11 mouse cellular contexts compared by ENCODE assay signal in genomic region chr10:62862435-62862834, GRCm38 (mm10). TPM values are rescaled to one million over a fixed set of nuclear protein-coding genes. Genes with fewer than 3 reads are reported as not detected.
DNase-seq lines count a peak whose midpoint lies in the region; ATAC-seq and TF ChIP-seq lines count a peak whose summit lies in the region.
"Had no signal": no experiment of that assay in that cellular context is flagged by ENCODE, and none has a peak within 500 bp of the region (broad histone marks: within the 10 kb centered on the region; RNA-seq: fewer than 3 reads in every experiment).

No protein-coding gene starts in this region.

- no peaks in the 10 kb centered on the region for H3K79me2 ChIP-seq in heart, adult 2 months (replicated peaks; ENCODE audit: control insufficient read depth, insufficient read depth, low read length)
- no peaks in the 10 kb centered on the region for H3K79me2 ChIP-seq in MEL (ENCODE audit: control insufficient read depth, insufficient read depth, low read length, poor library complexity)

- H3K9me3 ChIP-seq in lung, postnatal 0 days (ENCODE audit: low read length), result no peaks in the 10 kb centered on the region
- no peaks in the 10 kb centered on the region for H3K9me3 ChIP-seq in MEL (replicated peaks; ENCODE audit: insufficient read depth, low read length)
- H3K9me3 ChIP-seq: neural tube, embryonic 12.5 days had no signal

- no peak for DNase-seq in heart, adult 2 months
- no peak for DNase-seq in heart, postnatal 25 days (ENCODE audit: low spot score)
- peak; percentile 35 for DNase-seq in lung, postnatal 0 days (ENCODE audit: low spot score)
- DNase-seq in lung, postnatal 14 days, result no peak
- peak; percentile 52 for DNase-seq in MEL (ENCODE audit: low read depth, low spot score)
- DNase-seq in induced T-regulatory cell, adult 2 months (ENCODE audit: low read depth), result peak; percentile 61
- DNase-seq in cerebellum, adult 9-10 months, result no peak
- DNase-seq in gastrocnemius, postnatal 36 days, result no peak

- TF ChIP-seq RAD21 in MEL (IDR thresholded peaks at IDR 0.05; ENCODE audit: low read depth, low read length), result peak; percentile 49

- H3K4me1 ChIP-seq in heart, adult 2 months (ENCODE audit: control insufficient read depth, insufficient read depth, low read length), result peaks cover 2% of the 10 kb centered on the region; the same call in 1 of the 2 replicates
- no peaks in the 10 kb centered on the region for H3K4me1 ChIP-seq in lung, postnatal 0 days (ENCODE audit: insufficient read depth, low read depth, low read length)
- H3K4me1 ChIP-seq in MEL (ENCODE audit: control insufficient read depth in 1 of 2, insufficient read depth in 2 of 2, low read length in 2 of 2), result no peaks in the 10 kb centered on the region

- no peak for TF ChIP-seq POLR2A in heart, adult 2 months (IDR thresholded peaks at IDR 0.05; ENCODE audit: insufficient read depth, low read depth, low read length)
- no peak for TF ChIP-seq POLR2A in MEL (IDR thresholded peaks at IDR 0.05; ENCODE audit: control insufficient read depth in 1 of 2, insufficient read depth in 1 of 2, low read depth in 1 of 2, low read length in 2 of 2, poor library complexity in 1 of 2)

- WGBS in heart, adult 2 months, result 94% methylated on average over 1 of the region's 1 CpGs
- WGBS in lung, postnatal 0 days, result 100% methylated on average over 1 of the region's 1 CpGs

- no peak overlapping the region for H3K9ac ChIP-seq in heart, adult 2 months (ENCODE audit: low read depth, low read length)
- H3K9ac ChIP-seq in lung, postnatal 0 days (replicated peaks; ENCODE audit: low read depth), result no peak overlapping the region
- H3K9ac ChIP-seq in MEL (ENCODE audit: control insufficient read depth, low read depth, low read length, poor library complexity, severe bottlenecking), result no peak overlapping the region
- H3K9ac ChIP-seq: hindbrain, embryonic 14.5 days; neural tube, embryonic 12.5 days had no signal

- ATAC-seq in lung, postnatal 0 days, result no peak

- no peak overlapping the region for H3K4me3 ChIP-seq in heart, adult 2 months
- no peak overlapping the region for H3K4me3 ChIP-seq in lung, postnatal 0 days (ENCODE audit: low read depth, low read length)
- H3K4me3 ChIP-seq in MEL (ENCODE audit: control insufficient read depth in 1 of 2, insufficient read depth in 1 of 2, low read depth in 2 of 2, low read length in 2 of 2), result no peak overlapping the region
- H3K4me3 ChIP-seq: limb, embryonic 10.5 days; neural tube, embryonic 12.5 days had no signal

- no peak overlapping the region for H3K27ac ChIP-seq in heart, adult 2 months
- H3K27ac ChIP-seq in lung, postnatal 0 days (ENCODE audit: low read length), result no peak overlapping the region
- no peak overlapping the region for H3K27ac ChIP-seq in MEL (ENCODE audit: control insufficient read depth, low read depth, low read length)
- H3K27ac ChIP-seq: hindbrain, embryonic 14.5 days; limb, embryonic 10.5 days; neural tube, embryonic 12.5 days had no signal

- no peaks in the 10 kb centered on the region; the same call in 1 of the 2 replicates for H3K36me3 ChIP-seq in heart, adult 2 months (ENCODE audit: control insufficient read depth, insufficient read depth, low read length)
- H3K36me3 ChIP-seq in lung, postnatal 0 days (ENCODE audit: insufficient read depth, low read length), result no peaks in the 10 kb centered on the region
- H3K36me3 ChIP-seq in MEL (ENCODE audit: control insufficient read depth in 1 of 2, insufficient read depth in 2 of 2, low read length in 2 of 2), result no peaks in the 10 kb centered on the region

- no peaks in the 10 kb centered on the region for H3K27me3 ChIP-seq in heart, adult 2 months (ENCODE audit: control insufficient read depth, insufficient read depth, low read length)
- no peaks in the 10 kb centered on the region for H3K27me3 ChIP-seq in lung, postnatal 0 days (replicated peaks; ENCODE audit: insufficient read depth, low read length)
- peaks cover 2 to 3% of the 10 kb centered on the region in 2 experiments; a peak in 2 of 4 replicates for H3K27me3 ChIP-seq in MEL (ENCODE audit: control insufficient read depth in 1 of 2, insufficient read depth in 2 of 2, low read length in 2 of 2)
- H3K27me3 ChIP-seq: neural tube, embryonic 12.5 days had no signal

- intact Hi-C loops in heart, adult 2 months (cut with DNase I), result no loop called here
- intact Hi-C loops in heart, postnatal 25 days (cut with DNase I), result no loop called here
- intact Hi-C loops in gastrocnemius, postnatal 36 days (cut with DNase I), result no loop called here

- TF ChIP-seq CTCF in heart, adult 2 months (IDR thresholded peaks at IDR 0.05), result peak; percentile 43
- TF ChIP-seq CTCF in lung, postnatal 0 days (IDR thresholded peaks at IDR 0.05), result peak; percentile 53
- peak; percentile 28 to 52 (median 50) for TF ChIP-seq CTCF in MEL (IDR thresholded peaks at IDR 0.05 in 2 of 3, conservative IDR thresholded peaks at IDR 0.05 in 1 of 3; ENCODE audit: control insufficient read depth in 1 of 3, insufficient read depth in 1 of 3, low read depth in 2 of 3, low read length in 3 of 3, poor library complexity in 1 of 3, severe bottlenecking in 1 of 3)

- H3K4me2 ChIP-seq in lung, postnatal 0 days (replicated peaks; ENCODE audit: low read depth, low read length), result no peak overlapping the region

- no peak for TF ChIP-seq EP300 in heart, adult 2 months (IDR thresholded peaks at IDR 0.05; ENCODE audit: insufficient read depth, low read depth, low read length)
- no peak for TF ChIP-seq EP300 in lung, postnatal 0 days (IDR thresholded peaks at IDR 0.05)
- TF ChIP-seq EP300 in MEL (IDR thresholded peaks at IDR 0.05; ENCODE audit: low read depth in 1 of 2, low read length in 2 of 2), result no peak

TF ChIP-seq in MEL, 35 proteins besides CTCF, POLR2A, EP300 and RAD21 (continues in another document):
- TF ChIP-seq POLR2AphosphoS2 (IDR thresholded peaks at IDR 0.05; ENCODE audit: low read length) (no peak), JUND (IDR thresholded peaks at IDR 0.05; ENCODE audit: low read depth, low read length) (no peak), USF2 (IDR thresholded peaks at IDR 0.05; ENCODE audit: borderline replicate concordance in 1 of 2, insufficient read depth in 1 of 2, low read depth in 1 of 2, low read length in 2 of 2) (no peak), USF1 (IDR thresholded peaks at IDR 0.05; ENCODE audit: low read depth, low read length) (peak; percentile 54), GABPA (IDR thresholded peaks at IDR 0.05; ENCODE audit: low read depth, low read length) (no peak), MAZ (IDR thresholded peaks at IDR 0.05; ENCODE audit: low read depth, low read length) (no peak), POLR2AphosphoS5 (IDR thresholded peaks at IDR 0.05; ENCODE audit: borderline replicate concordance, low read depth, low read length) (no peak), GATA1 (IDR thresholded peaks at IDR 0.05; ENCODE audit: low read depth, low read length) (no peak), NELFE (IDR thresholded peaks at IDR 0.05; ENCODE audit: low read depth, low read length) (no peak), CHD2 (IDR thresholded peaks at IDR 0.05; ENCODE audit: low read length) (no peak), ZC3H11A (IDR thresholded peaks at IDR 0.05; ENCODE audit: low read depth, low read length) (peak; percentile 8; the same call in 1 of the 2 replicates), RCOR1 (IDR thresholded peaks at IDR 0.05; ENCODE audit: low read depth, low read length) (no peak), KAT2A (conservative IDR thresholded peaks at IDR 0.05; ENCODE audit: low read depth, low read length) (no peak), SMC3 (IDR thresholded peaks at IDR 0.05; ENCODE audit: low read depth, low read length) (peak; percentile 33; the same call in 1 of the 2 replicates), UBTF (IDR thresholded peaks at IDR 0.05; ENCODE audit: borderline replicate concordance, insufficient read depth, low read depth, low read length) (no peak), TCF12 (IDR thresholded peaks at IDR 0.05; ENCODE audit: low read depth, low read length) (no peak), TBP (IDR thresholded peaks at IDR 0.05; ENCODE audit: low read depth, low read length) (no peak), ELF1 (IDR thresholded peaks at IDR 0.05; ENCODE audit: low read depth, low read length) (no peak), MYB (IDR thresholded peaks at IDR 0.05; ENCODE audit: low read depth, low read length) (no peak), NRF1 (IDR thresholded peaks at IDR 0.05; ENCODE audit: insufficient read depth, low read depth, low read length, poor library complexity, severe bottlenecking) (no peak), MEF2A (IDR thresholded peaks at IDR 0.05; ENCODE audit: extremely low read depth, insufficient replicate concordance, low read depth, low read length, poor library complexity, severe bottlenecking) (no peak), MAX (IDR thresholded peaks at IDR 0.05; ENCODE audit: low read length) (no peak), MYC (IDR thresholded peaks at IDR 0.05; ENCODE audit: low read depth, low read length) (no peak), HCFC1 (IDR thresholded peaks at IDR 0.05; ENCODE audit: low read depth, low read length) (no peak), MXI1 (IDR thresholded peaks at IDR 0.05; ENCODE audit: low read depth, low read length) (no peak), ZMIZ1 (IDR thresholded peaks at IDR 0.05; ENCODE audit: low read depth, low read length) (no peak), E2F4 (IDR thresholded peaks at IDR 0.05; ENCODE audit: borderline replicate concordance, low read depth, low read length) (no peak), ZKSCAN1 (IDR thresholded peaks at IDR 0.05; ENCODE audit: low read depth, low read length) (no peak)

RNA-seq across cellular contexts. Expression of gene Tet1, which starts 46.4 kb away (rescaled TPM):
- total RNA-seq in heart, adult 2 months (2021), result 1 to 10 TPM; 5.3 to 6.6 TPM
- 2.3 and 3.9 TPM in 2 replicates for polyA plus RNA-seq in heart, adult 2 months (2012; rRNA removed)
- 10 to 100 TPM; 11.0 to 12.7 TPM for total RNA-seq in heart, postnatal 25 days (2021)
- polyA plus RNA-seq in lung, postnatal 0 days (2015; fragmentation: Nextera tagmentation; extraction: Ambion mirVana), result 5.2 and 7.0 TPM in 2 replicates
- total RNA-seq in MEL (2012; rRNA removed), result 0.03 and 0.08 TPM in 2 replicates
- polyA plus RNA-seq in MEL (2012; ENCODE audit: insufficient read depth in 1 of 2, insufficient read length in 2 of 2, low read depth in 1 of 2, low replicate concordance in 2 of 2, missing spikeins in 1 of 2), result under 1 TPM in 1 of 2 experiments, not detected in 1; 0.08 TPM
- 1 to 10 TPM; 2.2 to 4.2 TPM for total RNA-seq in gastrocnemius, postnatal 36 days (2021)

RNA-seq across cellular contexts. Expression of gene Slc25a16, which starts 58.0 kb away (rescaled TPM):
- total RNA-seq in heart, adult 2 months (2021), result 10 to 100 TPM; 20.4 to 27.1 TPM
- 21.7 and 35.8 TPM in 2 replicates for polyA plus RNA-seq in heart, adult 2 months (2012; rRNA removed)
- total RNA-seq in heart, postnatal 25 days (2021), result 10 to 100 TPM; 23.0 to 23.2 TPM
- 20.3 and 24.0 TPM in 2 replicates for polyA plus RNA-seq in lung, postnatal 0 days (2015; fragmentation: Nextera tagmentation; extraction: Ambion mirVana)
- 7.7 and 8.3 TPM in 2 replicates for total RNA-seq in MEL (2012; rRNA removed)
- 10 to 100 TPM in 1 of 2 experiments, not detected in 1; 12.1 TPM for polyA plus RNA-seq in MEL (2012; ENCODE audit: insufficient read depth in 1 of 2, insufficient read length in 2 of 2, low read depth in 1 of 2, low replicate concordance in 2 of 2, missing spikeins in 1 of 2)
- total RNA-seq in gastrocnemius, postnatal 36 days (2021), result 10 to 100 TPM; 15.0 to 15.4 TPM

Comparison
In these comparisons a context has a peak if more than half of its experiments do, and no peak if none do; other contexts are left out.
1. DNase-seq: peak in lung, postnatal 0 days (single experiment), MEL (single experiment) and induced T-regulatory cell, adult 2 months (single experiment); none in heart, adult 2 months (0 of 2), heart, postnatal 25 days (single experiment), lung, postnatal 14 days (single experiment), cerebellum, adult 9-10 months (single experiment) and gastrocnemius, postnatal 36 days (0 of 2).
2. Peak in every context shown above with its lines, with median percentiles within 50 percentile points of each other: CTCF ChIP-seq.